Mouse (Mus musculus): ENCODE results near the gene Bank1. TPM values are rescaled to one million over a fixed set of nuclear protein-coding genes. Genes with fewer than 3 reads are reported as not detected.

The Bank1 gene
- total and polyA plus RNA-seq, 3 experiments: not detected

- DNase-seq (ENCODE audit: low read depth, low spot score): no peak
- H3K27ac ChIP-seq (ENCODE audit: control insufficient read depth, low read depth, low read length): no peak overlapping the region
- no peaks in the 10 kb centered on the region for H3K27me3 ChIP-seq (ENCODE audit: control insufficient read depth in 1 of 2, insufficient read depth in 2 of 2, low read length in 2 of 2)
- H3K79me2 ChIP-seq (ENCODE audit: control insufficient read depth, insufficient read depth, low read length, poor library complexity): no peaks in the 10 kb centered on the region
- H3K9me3 ChIP-seq (replicated peaks; ENCODE audit: insufficient read depth, low read length): no peaks in the 10 kb centered on the region
- H3K9ac ChIP-seq (ENCODE audit: control insufficient read depth, low read depth, low read length, poor library complexity, severe bottlenecking): no peak overlapping the region
- H3K4me3 ChIP-seq (ENCODE audit: control insufficient read depth in 1 of 2, insufficient read depth in 1 of 2, low read depth in 2 of 2, low read length in 2 of 2): no peak overlapping the region
- H3K36me3 ChIP-seq (ENCODE audit: control insufficient read depth in 1 of 2, insufficient read depth in 2 of 2, low read length in 2 of 2): no peaks in the 10 kb centered on the region
- no peaks in the 10 kb centered on the region for H3K4me1 ChIP-seq (ENCODE audit: control insufficient read depth in 1 of 2, insufficient read depth in 2 of 2, low read length in 2 of 2)
- no peak for TF ChIP-seq TCF12 (IDR thresholded peaks at IDR 0.05; ENCODE audit: low read depth, low read length)
- TF ChIP-seq MYB (IDR thresholded peaks at IDR 0.05; ENCODE audit: low read depth, low read length): no peak
- TF ChIP-seq NELFE (IDR thresholded peaks at IDR 0.05; ENCODE audit: low read depth, low read length): no peak
- no peak for TF ChIP-seq POLR2AphosphoS2 (IDR thresholded peaks at IDR 0.05; ENCODE audit: low read length)
- no peak for TF ChIP-seq USF2 (IDR thresholded peaks at IDR 0.05; ENCODE audit: borderline replicate concordance in 1 of 2, insufficient read depth in 1 of 2, low read depth in 1 of 2, low read length in 2 of 2)
These were observed 280.5 kb downstream of the Bank1 start for GRCm38 (mm10) chr3:136045381-136045780.

GRCm38 (mm10) chr3:136040041-136040440, 285.8 kb downstream of the Bank1 start:
- Histone ChIP-seq H3K4me3 (ENCODE audit: control insufficient read depth in 1 of 2, insufficient read depth in 1 of 2, low read depth in 2 of 2, low read length in 2 of 2) (no peak overlapping the region), H3K27ac (ENCODE audit: control insufficient read depth, low read depth, low read length) (no peak overlapping the region), H3K36me3 (ENCODE audit: control insufficient read depth in 1 of 2, insufficient read depth in 2 of 2, low read length in 2 of 2) (no peaks in the 10 kb centered on the region), H3K9me3 (replicated peaks; ENCODE audit: insufficient read depth, low read length) (no peaks in the 10 kb centered on the region), H3K9ac (ENCODE audit: control insufficient read depth, low read depth, low read length, poor library complexity, severe bottlenecking) (no peak overlapping the region), H3K4me1 (ENCODE audit: control insufficient read depth in 1 of 2, insufficient read depth in 2 of 2, low read length in 2 of 2) (no peaks in the 10 kb centered on the region), H3K79me2 (ENCODE audit: control insufficient read depth, insufficient read depth, low read length, poor library complexity) (no peaks in the 10 kb centered on the region), H3K27me3 (ENCODE audit: control insufficient read depth in 1 of 2, insufficient read depth in 2 of 2, low read length in 2 of 2) (no peaks in the 10 kb centered on the region)
- DNase-seq (ENCODE audit: low read depth, low spot score): no peak
- TF ChIP-seq BHLHE40 (IDR thresholded peaks at IDR 0.05; ENCODE audit: borderline replicate concordance, low read depth, low read length) (no peak), ELF1 (IDR thresholded peaks at IDR 0.05; ENCODE audit: low read depth, low read length) (no peak), KAT2A (conservative IDR thresholded peaks at IDR 0.05; ENCODE audit: low read depth, low read length) (no peak), RCOR1 (IDR thresholded peaks at IDR 0.05; ENCODE audit: low read depth, low read length) (no peak), ETS1 (IDR thresholded peaks at IDR 0.05; ENCODE audit: low read depth, low read length) (no peak), EP300 (IDR thresholded peaks at IDR 0.05; ENCODE audit: low read depth in 1 of 2, low read length in 2 of 2) (no peak), UBTF (IDR thresholded peaks at IDR 0.05; ENCODE audit: borderline replicate concordance, insufficient read depth, low read depth, low read length) (no peak), TAL1 (IDR thresholded peaks at IDR 0.05; ENCODE audit: low read length) (no peak), MEF2A (IDR thresholded peaks at IDR 0.05; ENCODE audit: extremely low read depth, insufficient replicate concordance, low read depth, low read length, poor library complexity, severe bottlenecking) (no peak), GABPA (IDR thresholded peaks at IDR 0.05; ENCODE audit: low read depth, low read length) (no peak)
